Mouse (Mus musculus) olfactory bulb, adult 2 months (tissue): ENCODE measurements at regions not wholly inside any gene's neighbourhood (a gene's known extent, or its start where the extent isn't known, plus 50 kb on each side); places are given as distances from the start of the nearest gene placed in this dataset.

Experiments used
- H3K27ac ChIP-seq: fragments of 200-500 bp; 2 replicates; pipeline ENCODE4 v1.5.1; 2012; ENCODE audit warnings: low read depth, low read length; ENCODE audit not compliant: insufficient read depth
- H3K4me1 ChIP-seq: fragments of 200-500 bp; 2 replicates; pipeline ENCODE4 v1.6.1; 2012; ENCODE audit warnings: low read length; ENCODE audit not compliant: control insufficient read depth, insufficient read depth
- H3K4me3 ChIP-seq: fragments of 200-500 bp; 2 replicates; pipeline ENCODE4 v1.5.1; 2012; ENCODE audit warnings: mild to moderate bottlenecking, low read depth, low read length, moderate library complexity; ENCODE audit not compliant: insufficient read depth
- CTCF ChIP-seq: fragments of 200-500 bp; IDR thresholded peaks from 2 replicates; pipeline ENCODE4 v1.5.1; 2012; ENCODE audit warnings: low read depth, mild to moderate bottlenecking, low read length, moderate library complexity; ENCODE audit not compliant: insufficient read depth
- POLR2A ChIP-seq: fragments of 200-500 bp; IDR thresholded peaks from 2 replicates; pipeline ENCODE4 v1.6.1; 2012; ENCODE audit warnings: mild to moderate bottlenecking, low read depth, low read length, moderate library complexity; ENCODE audit not compliant: insufficient read depth
- WGBS: fragments of 180-500 bp; shearing (Covaris S2); methylation state at CpG from one replicate; pipeline ENCODE4 v1.1.7; 2018; 5-methylcytosine and 5-hydroxymethylcytosine counted together

DNA sequence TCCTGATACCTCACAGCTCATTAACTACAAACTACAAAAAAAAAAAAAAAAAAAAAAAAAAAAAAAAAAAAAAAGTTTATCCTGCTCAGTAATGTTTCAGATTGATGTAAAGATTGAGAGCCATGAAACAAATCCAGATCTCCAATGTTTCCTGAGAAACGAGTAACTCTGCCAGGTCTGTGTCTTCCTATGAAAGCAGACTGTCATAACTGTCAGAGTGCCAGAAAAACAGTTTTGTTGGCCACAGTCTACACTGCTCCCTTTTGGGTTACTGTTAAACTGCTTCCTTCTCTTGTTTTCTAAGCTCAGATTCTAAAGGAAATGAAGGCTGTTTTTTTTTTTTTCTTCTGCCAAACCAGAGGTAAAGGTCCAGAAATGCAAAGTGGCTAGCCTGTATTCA is 144.6 kb upstream of the Vstm2b start:
- no peak for TF ChIP-seq POLR2A
- no peak for TF ChIP-seq CTCF
- no peak overlapping the region for H3K27ac ChIP-seq
- no peak overlapping the region for H3K4me3 ChIP-seq
- H3K4me1 ChIP-seq = no peaks in the 10 kb centered on the region
- 14% methylated on average over 1 of the region's 1 CpGs for WGBS

DNA sequence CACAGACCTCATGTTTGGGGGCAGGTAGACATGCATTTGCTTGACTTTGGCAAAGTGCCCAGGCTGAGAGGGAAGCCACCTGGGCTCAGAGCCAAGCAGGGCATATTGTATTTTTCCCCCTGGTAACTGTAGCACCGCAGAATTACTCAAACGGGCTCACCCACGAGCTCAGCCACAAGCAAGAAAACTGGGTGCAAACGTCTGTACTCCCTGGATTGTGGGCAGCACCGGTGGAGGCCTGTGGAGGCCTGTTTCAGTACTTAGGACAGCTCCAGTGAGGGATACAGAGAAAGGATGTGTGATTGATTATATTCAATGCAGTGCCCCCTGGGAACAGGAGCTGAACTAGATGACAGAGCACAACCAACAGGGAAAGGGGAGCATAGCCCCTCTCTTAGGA is 135.6 kb upstream of the Vstm2b start:
- no peak for TF ChIP-seq CTCF
- no peak for TF ChIP-seq POLR2A
- H3K4me1 ChIP-seq = no peaks in the 10 kb centered on the region
- 14% methylated on average over 5 of the region's 5 CpGs for WGBS
- no peak overlapping the region for H3K4me3 ChIP-seq
- no peak overlapping the region for H3K27ac ChIP-seq

DNA sequence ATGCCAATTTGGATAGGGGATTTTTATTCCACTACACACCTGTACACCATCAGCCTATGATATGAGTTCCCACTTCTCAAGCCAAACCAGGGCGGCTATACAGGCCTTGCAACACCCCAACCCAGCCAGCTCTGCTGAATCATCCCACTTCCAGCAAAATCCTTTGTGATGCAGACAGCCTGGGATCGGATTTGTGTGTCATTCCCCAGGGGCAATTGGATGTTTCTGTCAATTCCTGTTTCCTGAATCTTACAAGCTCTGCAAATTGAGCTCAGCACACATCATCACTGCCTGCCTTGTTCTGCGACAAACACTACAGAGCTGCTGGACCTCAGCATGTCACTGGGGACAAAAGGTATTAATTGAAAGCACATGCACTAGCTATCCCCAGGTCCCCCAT is 132.0 kb upstream of the Vstm2b start:
- 79% methylated on average over 3 of the region's 3 CpGs for WGBS
- no peak overlapping the region for H3K27ac ChIP-seq
- TF ChIP-seq CTCF (no peak), POLR2A (no peak)
- no peak overlapping the region for H3K4me3 ChIP-seq
- H3K4me1 ChIP-seq = no peaks in the 10 kb centered on the region

DNA sequence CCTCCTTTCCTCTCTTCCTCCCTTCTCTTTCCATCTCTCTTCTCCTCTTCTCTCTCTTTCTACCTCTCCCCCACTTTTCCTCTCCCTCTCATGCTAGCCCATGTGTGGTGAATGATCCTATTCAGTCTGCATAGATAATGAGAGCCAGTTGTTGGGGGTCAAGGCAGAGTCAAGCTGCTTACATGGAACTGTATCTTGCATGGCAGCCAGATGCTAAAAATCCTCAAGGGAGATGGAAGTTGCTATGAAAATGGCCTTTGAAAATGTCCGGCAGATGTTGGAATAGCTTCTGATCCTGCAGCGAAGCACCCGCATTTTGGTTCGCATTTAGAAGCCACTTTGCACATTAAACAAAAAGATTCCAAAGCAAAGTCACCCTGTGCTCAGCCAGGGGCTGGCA is 121.9 kb upstream of the Vstm2b start:
- Histone ChIP-seq H3K4me1 (no peaks in the 10 kb centered on the region), H3K4me3 (no peak overlapping the region), H3K27ac (no peak overlapping the region)
- no peak for TF ChIP-seq CTCF
- TF ChIP-seq POLR2A = no peak
- 57% methylated on average over 4 of the region's 4 CpGs for WGBS

DNA sequence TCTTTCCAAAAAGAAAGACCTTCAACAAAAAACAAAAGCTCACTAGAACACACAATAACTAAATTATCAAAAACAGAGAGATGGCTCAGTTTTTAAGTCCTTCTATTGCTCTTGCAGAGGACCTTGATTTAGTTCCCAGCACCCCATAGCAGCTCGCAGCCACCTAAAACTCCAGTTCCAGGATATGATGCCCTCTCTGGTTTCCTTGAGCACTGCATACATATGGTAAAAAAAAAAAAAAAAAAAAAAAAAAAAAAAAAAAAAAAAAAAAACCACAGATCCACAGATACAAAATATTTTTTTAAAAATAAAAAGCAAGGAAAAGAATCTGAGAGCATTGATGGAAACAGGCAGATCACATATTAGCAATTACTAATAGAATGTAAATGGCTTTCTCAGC is 113.2 kb upstream of the Vstm2b start:
- WGBS = 88% methylated on average over 1 of the region's 1 CpGs
- TF ChIP-seq CTCF (no peak), POLR2A (no peak)
- Histone ChIP-seq H3K4me1 (no peaks in the 10 kb centered on the region), H3K27ac (no peak overlapping the region), H3K4me3 (no peak overlapping the region)

DNA sequence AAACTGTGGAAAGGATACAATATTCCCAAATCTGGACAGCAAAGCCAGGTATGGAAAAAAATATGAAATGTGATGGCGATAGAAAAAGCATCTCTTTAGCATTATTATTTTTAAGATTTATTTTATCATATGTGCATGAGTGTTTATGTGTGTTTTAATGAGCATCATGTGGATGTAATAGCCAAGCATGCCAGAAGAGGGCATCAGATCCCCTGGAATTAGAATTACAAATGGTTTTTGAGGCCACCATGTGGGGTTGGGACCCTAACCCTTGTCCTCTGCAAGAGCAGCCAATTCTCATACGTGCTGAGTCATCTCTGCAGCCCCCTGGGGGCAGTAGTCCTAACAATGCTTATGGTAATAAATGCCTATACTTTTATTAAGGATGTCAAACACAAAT is 111.4 kb upstream of the Vstm2b start:
- no peaks in the 10 kb centered on the region for H3K4me1 ChIP-seq
- H3K27ac ChIP-seq = no peak overlapping the region
- H3K4me3 ChIP-seq = no peak overlapping the region
- 81% methylated on average over 2 of the region's 2 CpGs for WGBS
- no peak for TF ChIP-seq POLR2A
- no peak for TF ChIP-seq CTCF

DNA sequence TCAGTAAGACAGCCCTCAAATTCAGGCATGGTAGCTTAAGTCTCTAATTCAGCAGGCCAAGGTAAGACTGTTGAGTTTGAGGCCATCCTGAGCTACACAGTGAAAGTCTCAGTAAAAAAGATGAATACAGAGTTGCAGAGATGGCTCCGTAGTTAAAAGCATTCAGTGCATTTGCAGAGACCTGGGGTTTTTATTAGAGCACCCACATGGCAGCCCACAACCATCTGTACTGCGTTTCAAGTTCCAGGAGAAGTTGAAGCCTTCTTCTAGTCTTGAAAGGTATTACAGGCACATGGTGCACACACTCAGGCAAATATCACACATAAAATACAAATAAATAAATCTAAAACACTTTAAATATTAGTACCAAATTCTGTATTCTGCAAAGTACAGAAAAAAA is 109.6 kb upstream of the Vstm2b start:
- no peak overlapping the region for H3K4me3 ChIP-seq
- WGBS = 78% methylated on average over 2 of the region's 2 CpGs
- TF ChIP-seq CTCF = no peak
- no peak for TF ChIP-seq POLR2A
- H3K27ac ChIP-seq = no peak overlapping the region
- no peaks in the 10 kb centered on the region for H3K4me1 ChIP-seq

DNA sequence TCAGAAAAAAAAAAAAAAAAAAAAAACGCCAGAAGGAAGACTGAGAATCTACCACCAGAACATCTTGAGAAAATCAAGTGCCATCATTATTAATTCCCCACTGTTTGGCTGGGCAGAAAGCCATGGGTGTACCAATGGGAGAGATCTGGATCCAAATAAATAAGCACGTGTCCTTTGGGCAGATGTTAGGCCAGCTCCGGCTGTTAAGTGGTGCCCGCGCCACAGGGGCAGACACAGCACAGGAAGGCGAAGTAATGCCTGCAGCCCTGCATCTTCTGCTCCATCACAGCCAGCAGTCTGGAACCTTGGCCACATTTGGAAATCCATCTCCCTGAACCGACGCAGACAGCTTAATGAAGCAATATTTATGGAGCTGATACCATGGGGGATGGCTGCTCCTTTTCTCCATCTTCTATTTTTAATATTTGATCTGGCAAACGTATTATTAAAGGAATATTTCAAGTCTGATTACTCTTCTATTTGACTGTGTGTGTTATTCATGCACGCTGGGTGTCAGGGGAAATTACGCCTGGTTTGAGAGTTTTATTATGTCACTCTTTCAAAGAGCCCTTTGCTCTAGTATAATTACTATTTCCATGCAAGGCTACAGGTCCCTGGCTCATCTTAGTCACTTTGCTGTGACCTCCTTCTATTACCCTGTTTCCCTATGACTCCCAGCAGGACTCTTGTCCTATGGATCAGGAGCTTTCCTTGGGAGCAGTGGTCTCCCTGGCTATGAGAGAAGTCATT is 103.5 kb upstream of the Vstm2b start:
- Histone ChIP-seq H3K4me1 (0 out of 2 replicates have a peak, but pooled peaks cover 2% of the 10 kb centered on the region), H3K4me3 (no peak overlapping the region), H3K27ac (no peak overlapping the region)
- TF ChIP-seq POLR2A (no peak), CTCF (no peak)
- WGBS = 60% methylated on average over 11 of the region's 11 CpGs

DNA sequence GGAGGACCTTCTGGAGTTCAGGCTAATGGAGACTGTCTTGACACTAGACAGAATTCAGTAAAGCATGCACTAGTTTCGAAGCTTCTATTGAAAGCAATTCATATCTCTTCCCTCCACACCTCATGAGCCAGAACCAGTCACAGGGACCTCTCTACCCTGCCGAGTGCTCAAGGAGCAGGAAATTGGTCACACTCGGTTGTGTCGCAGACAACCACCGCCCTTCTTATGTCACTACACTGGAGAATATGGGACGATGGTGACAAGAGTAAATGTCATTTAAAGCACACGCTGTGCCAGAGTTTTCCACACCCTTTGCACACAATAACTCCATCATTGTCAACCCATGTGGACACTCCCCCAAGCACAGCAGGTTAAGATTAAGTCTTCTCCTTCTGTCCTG is 98.3 kb upstream of the Vstm2b start:
- TF ChIP-seq POLR2A (no peak), CTCF (no peak)
- WGBS = 86% methylated on average over 7 of the region's 7 CpGs
- no peaks in the 10 kb centered on the region for H3K4me1 ChIP-seq

More for the DNA sequence above, 98.3 kb upstream of the Vstm2b start:
- H3K4me3 ChIP-seq = no peak overlapping the region
- H3K27ac ChIP-seq = no peak overlapping the region
